Mouse (Mus musculus) gastrocnemius, postnatal 4 days (tissue): ENCODE measurements around the gene Trim17. TPM values are rescaled to one million over a fixed set of nuclear protein-coding genes. Genes with fewer than 3 reads are reported as not detected.

Experiments
- DNase-seq, 2 experiments: peaks; one replicate each; pipeline ENCODE4 v3.0.0; 2021 to 2022; ENCODE audit warnings: low spot score in 2 of 2, mixed read lengths in 2 of 2
- microRNA-seq: library from miRNA; unstranded; fragments of <30 nt; microRNA quantifications from one replicate; pipeline ENCODE4 v1.2.0, GENCODE M21; 2021
- total RNA-seq, 2 experiments: library from RNA; stranded (reverse); gene quantifications; 2 replicates each; pipeline ENCODE4 v1.2.3; 2021

The Trim17 gene
- total RNA-seq, 2 experiments from 2014 or later, result 0.23 to 0.29 TPM

DNA sequence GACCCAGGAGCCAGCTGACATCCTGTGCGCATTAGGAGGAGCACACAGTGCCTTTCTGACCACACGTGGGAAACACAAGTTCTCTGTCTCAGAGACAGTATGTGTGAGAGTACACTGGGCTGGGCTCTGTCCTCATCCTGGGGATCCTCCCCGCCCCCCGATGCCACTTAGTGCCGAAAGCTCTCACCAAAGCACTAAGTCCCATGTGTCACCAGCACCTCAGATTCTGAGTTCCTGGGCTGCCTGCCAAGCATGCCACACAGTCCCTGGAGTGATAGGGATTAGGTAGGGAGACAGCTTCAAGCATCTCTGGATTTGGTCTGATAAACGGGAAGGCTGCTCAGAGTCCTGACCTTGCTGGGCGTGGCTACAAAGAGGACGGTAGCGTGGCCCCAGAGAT lies 36.3 kb downstream of the Trim17 start:
- DNase-seq, result no peak

DNA sequence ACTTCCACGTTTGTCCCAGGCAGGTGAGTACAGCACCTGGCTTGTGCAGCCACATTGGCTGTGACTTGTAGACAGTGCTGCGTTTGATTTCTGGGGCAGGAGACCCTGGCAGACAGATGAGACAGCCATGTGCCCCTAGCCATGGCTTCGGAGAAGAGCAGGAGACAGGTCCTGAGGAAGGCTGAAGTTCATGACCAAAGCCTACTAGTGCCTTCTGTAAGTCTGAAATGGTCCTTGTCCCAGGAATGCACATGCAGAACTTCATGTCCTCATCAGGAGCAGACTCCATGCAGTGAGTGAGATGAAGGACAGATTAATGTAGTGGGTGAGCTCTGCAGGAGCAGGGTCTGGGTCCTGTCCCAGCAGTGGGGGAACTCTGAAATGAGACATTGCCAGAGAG lies 37.4 kb downstream of the Trim17 start:
- DNase-seq, result no peak

DNA sequence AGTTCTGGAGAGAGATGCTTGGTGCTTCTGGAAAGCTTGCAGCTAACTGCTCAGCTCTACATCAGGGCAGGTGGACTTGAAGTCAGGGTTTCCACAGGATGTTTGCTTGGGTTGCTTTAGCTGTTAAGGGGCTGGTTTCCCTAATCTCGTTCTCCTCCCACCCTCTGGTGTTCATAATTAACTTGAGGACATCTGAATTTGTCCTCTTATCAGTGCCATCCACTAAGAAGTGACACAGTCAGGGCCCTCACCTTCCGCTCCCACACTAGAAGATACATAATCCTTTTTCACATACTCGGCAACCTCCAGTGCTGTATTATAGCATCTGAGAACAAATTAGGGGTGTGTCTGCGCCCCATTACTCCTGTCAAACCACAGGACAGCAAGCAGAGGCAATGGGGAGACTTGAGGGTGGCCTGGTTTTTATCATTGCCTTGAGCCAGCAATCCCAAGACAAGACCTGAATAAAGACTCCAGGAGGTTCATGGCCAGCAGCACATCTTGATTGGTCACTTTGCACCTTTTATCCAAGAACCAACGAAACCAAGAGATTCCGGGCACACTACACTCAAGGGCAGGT lies 38.7 kb downstream of the Trim17 start:
- DNase-seq, result no peak

DNA sequence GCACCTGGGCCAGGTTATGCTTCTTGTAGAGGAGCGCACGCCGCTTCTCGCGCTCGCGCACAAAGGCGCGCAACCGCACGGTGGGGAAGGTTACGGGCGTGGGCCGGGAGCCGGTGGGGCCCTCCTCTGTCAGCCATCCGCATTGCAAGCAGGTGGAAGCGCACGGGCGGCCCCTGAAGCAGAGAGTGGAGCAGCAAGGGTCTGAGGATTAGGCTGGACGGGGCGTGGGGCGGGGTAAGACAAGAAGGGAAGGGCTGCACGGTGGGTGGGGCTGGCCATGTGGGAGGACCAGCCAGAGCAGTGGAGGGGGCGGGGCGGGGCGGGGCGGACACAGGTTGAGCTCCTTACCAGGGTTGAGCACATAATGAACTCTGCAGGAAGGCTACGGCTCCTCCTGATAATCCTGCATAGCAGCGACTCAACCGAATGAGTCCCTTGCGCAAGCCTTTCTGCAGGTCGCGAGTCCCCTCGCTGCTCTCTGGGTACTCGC lies 39.9 kb downstream of the Trim17 start:
- DNase-seq, result no peak

DNA sequence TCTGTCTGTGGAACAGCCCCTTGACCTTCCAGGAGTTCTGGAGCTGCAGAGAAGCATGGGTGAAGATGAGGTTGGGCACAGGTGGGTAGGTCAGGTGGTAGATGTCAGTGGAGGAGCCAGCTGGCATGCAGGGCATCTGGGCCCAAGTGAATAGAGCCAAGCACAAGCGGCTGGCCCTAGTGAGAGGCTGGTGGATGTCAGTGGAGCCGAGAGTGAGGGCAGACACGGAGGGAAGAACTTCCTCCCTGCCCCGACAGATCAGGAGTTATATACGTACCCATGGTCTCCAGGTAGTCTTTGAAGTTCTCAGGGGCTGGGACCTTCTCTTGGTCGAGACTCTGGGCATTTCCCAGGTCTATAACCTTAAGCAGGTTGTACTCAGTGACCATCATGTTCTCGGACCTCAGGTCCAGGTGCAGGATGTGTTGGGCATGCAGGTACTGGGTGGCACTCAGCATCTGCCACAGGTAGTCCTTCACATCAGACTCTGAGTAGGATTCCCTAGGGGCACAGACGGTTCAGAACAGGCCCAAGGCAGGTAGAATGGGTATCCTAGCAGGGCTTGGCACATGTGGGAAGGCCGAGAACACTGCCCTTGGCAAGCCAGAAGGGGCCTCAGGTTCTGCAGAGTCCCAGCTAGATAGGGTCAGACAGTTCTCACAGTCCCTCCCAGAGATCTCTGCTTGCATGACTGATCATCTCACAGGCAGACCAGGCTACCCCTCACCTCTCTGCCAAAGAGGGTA lies 40.7 kb downstream of the Trim17 start:
- no peak for DNase-seq

DNA sequence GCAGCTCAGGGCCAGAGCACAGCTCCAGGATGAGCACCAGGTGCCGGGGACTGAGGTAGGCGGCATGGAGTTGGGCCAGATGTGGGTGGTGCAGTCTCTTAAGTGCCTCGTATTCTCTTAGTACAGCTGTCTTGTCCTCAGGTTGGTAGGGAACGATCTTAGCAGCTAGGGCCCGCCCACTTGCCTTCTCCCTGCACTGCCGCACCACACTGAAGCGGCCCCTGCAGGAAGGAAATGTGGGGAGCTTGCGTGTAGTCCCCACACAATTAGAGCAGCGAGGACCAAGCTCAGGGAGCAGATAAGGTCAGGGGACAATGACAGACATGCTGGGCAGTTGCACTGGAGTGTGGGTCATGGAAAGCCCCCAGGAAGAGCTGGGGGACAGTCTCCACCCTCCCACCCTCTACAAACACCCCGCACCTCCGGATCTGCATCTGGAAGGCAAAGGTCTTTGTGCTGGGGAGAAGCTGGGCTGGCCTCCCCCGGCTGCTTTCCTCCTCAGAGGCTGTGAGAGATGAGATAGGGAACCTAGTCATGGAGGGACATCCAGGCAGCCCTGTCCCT lies 41.4 kb downstream of the Trim17 start:
- DNase-seq, result no peak

DNA sequence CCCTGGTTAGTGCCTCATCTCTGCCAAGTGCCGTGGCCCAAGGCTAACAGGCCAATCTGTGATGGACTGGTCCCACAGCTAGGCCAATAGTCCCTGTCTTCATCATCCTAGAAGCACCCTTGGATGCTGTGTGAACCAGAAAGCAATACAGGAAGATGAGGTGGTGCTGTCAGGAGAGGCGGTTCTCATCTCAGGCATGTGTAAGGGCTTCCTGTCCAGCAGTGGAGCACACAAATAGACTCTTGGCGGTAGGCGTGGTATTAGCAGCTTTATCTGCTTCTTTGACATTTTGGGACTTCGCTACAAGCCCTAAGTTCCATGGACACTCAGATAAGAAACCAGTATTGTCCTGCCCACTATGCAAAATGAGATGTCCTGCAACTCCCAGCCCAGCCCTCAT lies 43.1 kb downstream of the Trim17 start:
- no peak for DNase-seq

DNA sequence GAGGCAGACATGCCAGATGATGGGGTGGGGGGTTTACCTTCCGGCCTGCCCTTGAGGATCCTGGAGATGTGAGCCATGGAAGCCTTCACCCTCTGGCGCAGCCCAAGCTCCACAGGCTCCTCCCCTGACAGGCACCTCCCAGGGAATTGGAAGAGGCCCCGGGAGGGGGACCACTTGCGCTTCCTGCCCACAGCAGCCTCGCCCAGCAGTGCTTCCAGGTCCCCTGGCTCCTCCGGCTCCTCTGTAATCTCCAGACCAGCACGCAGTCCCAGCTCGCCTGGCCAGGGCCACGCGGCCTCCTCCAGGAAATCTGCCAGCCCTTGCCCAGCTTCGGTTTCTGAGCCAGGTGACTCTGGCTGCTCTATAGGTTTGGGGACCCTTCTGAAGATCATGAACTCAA lies 44.7 kb downstream of the Trim17 start:
- DNase-seq, result no peak

DNA sequence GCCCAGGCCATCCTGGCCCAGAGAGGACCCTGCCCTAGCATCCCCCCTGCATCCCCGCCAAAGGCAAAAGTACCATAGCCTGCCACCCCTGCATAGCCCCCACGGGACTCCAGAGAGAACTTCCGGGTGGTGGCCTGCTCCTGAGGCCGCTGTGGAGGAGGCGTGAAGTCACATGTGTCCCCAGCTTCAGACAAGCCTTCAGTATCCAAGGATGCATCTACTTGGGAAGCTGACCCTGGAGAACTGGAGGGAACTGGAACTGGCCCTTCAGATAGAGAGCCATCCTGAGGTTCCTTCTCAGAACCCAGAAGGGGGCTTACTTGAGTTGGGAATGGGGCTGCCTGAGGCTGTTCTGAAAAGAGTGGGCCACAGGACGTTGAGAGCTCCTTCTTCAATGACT lies 45.3 kb downstream of the Trim17 start:
- no peak for DNase-seq

DNA sequence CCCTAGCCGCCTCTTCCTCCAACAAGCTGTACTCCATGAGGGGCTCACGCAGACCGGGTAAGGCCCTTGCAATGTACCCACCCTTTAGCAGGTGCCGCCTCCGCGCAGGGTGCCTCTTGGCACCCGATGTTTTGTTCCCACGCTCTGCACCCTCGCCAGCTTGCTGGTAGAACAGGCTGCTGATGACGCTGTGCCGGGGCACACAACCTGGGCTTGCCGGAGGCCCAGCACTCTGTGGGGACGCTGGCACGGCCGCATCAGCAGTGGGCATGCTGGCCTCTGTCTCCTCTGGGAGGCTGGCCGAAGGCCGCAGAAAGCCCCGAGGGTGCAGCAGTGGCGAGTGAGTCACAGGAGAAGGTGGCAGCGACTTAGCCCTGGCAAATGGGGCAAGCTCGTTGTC lies 46.1 kb downstream of the Trim17 start:
- no peak for DNase-seq

DNA sequence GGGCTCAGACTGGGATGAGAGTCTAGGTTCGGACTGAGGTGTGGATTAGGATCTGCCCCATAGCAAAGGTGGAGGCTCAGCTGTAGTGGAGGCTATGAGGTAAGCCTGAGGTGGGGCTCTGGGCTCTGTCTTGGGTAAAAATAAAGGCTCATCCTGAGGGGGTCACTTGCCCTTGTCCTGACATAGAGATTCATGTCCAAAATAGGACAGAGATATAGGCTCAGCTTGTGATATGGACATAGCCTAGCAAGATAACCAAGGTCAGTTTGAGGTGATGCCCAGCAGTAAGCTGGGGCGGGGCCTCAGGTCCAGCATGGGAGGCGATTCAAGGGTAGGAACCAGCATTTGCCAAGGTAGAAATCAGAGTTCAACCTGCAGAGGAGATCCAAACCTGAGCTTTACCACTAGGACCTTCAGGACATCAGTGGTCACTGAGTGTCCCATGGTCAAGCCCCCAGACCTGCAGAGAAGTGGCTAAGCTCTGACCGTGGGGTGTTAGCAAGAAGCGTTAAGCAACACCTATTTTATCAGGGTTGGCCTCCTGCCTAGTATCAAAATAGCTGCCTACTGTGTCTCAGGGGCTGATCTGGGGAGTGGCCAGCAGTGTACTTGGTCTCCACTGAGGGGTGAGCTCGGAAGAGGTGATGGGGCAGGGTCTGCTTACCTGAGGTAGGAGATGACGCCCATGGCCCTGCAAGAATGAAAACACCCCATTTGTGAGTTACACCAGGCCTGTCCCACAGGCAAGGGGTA lies 48.0 kb downstream of the Trim17 start:
- DNase-seq, result no peak

DNA sequence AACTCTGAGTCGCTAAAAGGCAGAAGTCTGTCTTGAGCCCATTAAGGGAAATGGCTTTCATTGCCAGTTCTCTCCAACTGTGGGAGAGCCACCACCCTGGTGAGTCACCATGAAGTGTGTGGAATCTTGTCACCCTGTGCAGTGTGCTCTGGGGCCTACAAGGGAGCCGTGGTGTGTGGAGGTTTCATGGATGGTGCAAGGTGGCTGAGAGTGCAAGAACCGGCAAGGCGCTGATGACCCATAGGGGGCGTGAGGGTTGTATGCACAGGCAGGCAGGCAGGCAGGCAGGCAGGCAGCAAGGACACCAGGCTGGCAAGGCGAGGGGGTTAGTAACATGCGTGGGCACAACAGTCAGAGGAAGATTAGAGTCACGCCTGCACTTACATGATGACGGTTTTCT lies 60.6 kb downstream of the Trim17 start:
- no peak for DNase-seq

Small RNAs within 50 kb of the gene (microRNA-seq; reads per million reads assigned to microRNA genes)
- not detected for gene Gm44313

Other genes starting within 250 kb of the Trim17 start
- gene Olfr318, start 230.7 kb upstream of the Trim17 start, total RNA-seq, result not detected
- not detected for gene Olfr317, start 215.5 kb upstream of the Trim17 start, total RNA-seq
- gene Olfr316, start 202.0 kb upstream of the Trim17 start, total RNA-seq, result not detected
- not detected for gene Olfr315, start 181.5 kb upstream of the Trim17 start, total RNA-seq
- gene Olfr314, start 171.7 kb upstream of the Trim17 start, total RNA-seq, result not detected
- gene Fam183b, start 152.7 kb upstream of the Trim17 start, total RNA-seq, result under 1 TPM in 1 of 2 experiments, not detected in 1; 0.52 TPM
- gene Olfr313, start 139.7 kb upstream of the Trim17 start, total RNA-seq, result not detected
- gene Olfr312, start 125.4 kb upstream of the Trim17 start, total RNA-seq, result not detected
- not detected for gene Olfr311, start 115.4 kb upstream of the Trim17 start, total RNA-seq
- gene Gm12258, start 107.5 kb upstream of the Trim17 start, total RNA-seq, result 1 to 10 TPM; 3.7 to 4.5 TPM
- 1 to 10 TPM; 3.2 to 3.6 TPM for gene 2810021J22Rik, start 87.5 kb upstream of the Trim17 start, total RNA-seq
- gene Zfp39, start 50.5 kb upstream of the Trim17 start, total RNA-seq, result 1 to 10 TPM; 6.9 to 8.1 TPM
- gene Btnl10, start 36.8 kb upstream of the Trim17 start, total RNA-seq, result under 1 TPM in 1 of 2 experiments, not detected in 1; 0.18 TPM
- gene Rnf187, start 15.8 kb upstream of the Trim17 start, total RNA-seq, result 100 to 1,000 TPM; 161 to 162 TPM
- 10 to 100 TPM in 1 of 2 experiments, 1 to 10 TPM in 1; 9.8 to 17.0 TPM for gene Hist3h2ba, start 5.8 kb upstream of the Trim17 start, total RNA-seq
- gene Hist3h2a, start within 50 bp of the Trim17 start, total RNA-seq, result 10 to 100 TPM; 37.1 to 42.7 TPM
- gene Trim11, start 23.4 kb downstream of the Trim17 start, total RNA-seq, result 10 to 100 TPM; 16.7 to 19.6 TPM
- gene Obscn, start 181.7 kb downstream of the Trim17 start, total RNA-seq, result 100 to 1,000 TPM; 462 to 554 TPM
- gene Iba57, start 209.1 kb downstream of the Trim17 start, total RNA-seq, result 10 to 100 TPM in 1 of 2 experiments, 1 to 10 TPM in 1; 9.9 to 10.0 TPM
- 1 to 10 TPM; 1.7 to 2.1 TPM for gene Gjc2, start 228.5 kb downstream of the Trim17 start, total RNA-seq
- gene Guk1, start 237.5 kb downstream of the Trim17 start, total RNA-seq, result 10 to 100 TPM; 27.4 to 29.9 TPM
- 10 to 100 TPM; 29.8 to 35.1 TPM for gene Mrpl55, start 247.8 kb downstream of the Trim17 start, total RNA-seq